Mouse (Mus musculus): ENCODE data around the gene Htr2b. TPM values are rescaled to one million over a fixed set of nuclear protein-coding genes. Genes with fewer than 3 reads are reported as not detected.

Htr2b gene
- total RNA-seq, 2 experiments from 2014 or later = 0.22 to 0.25 TPM

DNA sequence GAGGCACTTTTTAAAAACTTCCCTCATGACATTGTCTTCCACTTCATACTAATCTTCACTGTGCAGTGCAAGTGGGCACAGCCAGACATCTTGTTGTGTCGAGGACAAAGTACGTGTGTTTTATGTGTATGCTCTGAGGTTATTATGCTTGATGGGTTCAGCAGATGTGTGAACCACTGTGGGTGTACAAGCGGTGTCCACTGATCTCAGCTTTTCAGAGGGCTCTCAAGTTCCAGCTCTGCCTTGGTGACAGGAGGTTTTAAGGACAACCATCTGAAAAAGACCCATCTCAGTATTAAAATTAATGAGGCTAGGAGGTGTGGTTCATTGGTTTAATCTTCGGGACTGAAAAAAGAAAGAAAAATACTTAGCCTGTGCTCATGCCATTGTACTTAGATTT lies 7.8 kb upstream of the Htr2b start:
- no peak for DNase-seq (ENCODE audit: low spot score in 2 of 2)
- intact Hi-C loops (cut with DNase I) = no loop called here

DNA sequence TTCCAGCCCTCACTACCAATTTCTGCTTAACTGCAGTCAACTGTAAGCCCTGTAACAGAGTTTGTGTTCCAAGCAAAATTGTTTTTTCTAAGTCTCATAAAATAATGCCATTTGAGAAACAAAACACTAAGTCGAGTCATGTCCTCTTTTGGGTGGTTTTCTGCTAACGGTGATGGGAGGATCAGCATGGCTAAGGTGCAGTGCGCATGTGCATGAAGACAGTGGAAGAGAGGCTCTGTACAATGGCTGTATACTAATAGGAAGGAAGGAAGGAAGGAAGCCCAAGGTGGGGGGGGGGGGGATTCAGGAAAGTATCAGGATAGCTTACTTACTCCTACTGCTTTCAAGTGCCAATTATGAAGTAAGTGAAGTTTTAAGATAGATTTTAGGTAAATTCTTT lies 2.4 kb upstream of the Htr2b start:
- DNase-seq (ENCODE audit: low spot score in 2 of 2) = no peak
- intact Hi-C loops (cut with DNase I) = no loop called here

DNA sequence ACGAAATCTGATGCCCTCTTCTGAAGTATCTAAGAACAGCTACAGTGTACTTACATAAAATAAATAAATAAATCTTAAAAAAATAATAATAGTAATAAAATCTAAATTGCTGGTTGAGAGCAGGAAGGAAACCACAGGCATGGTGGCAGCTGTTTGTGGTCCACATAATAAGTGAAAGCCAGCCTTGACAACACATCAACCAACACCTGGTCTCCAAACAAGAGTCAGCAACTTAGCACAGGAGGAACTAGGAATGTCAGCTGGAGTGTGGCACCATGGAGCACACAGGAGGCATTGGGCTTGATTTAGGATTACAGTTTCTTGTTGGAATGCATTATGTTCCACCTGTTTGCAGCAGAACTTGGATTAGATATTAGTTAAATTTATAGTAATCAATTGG lies 6.7 kb downstream of the Htr2b start:
- DNase-seq (ENCODE audit: low spot score in 2 of 2) = no peak
- intact Hi-C loops (cut with DNase I) = no loop called here

DNA sequence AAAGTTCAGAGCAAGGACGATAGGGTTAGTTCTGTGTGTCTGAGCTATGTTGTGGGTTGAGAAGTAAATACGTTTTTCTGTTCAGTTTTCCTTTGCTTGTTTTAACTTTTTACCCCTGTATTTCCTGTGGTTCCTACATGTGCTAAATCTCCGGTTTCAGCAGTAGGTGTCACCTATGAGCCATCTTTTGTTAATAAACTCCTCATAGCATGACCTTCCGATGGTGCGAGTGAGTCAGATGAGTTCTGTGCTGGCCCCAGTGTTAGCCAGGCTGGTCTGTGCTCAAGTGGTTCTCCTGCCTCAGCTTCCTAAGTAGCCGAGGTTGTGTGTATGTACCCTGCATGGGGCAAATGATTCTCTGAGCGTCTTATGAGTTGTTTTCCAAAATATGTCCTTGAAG lies 17.4 kb downstream of the Htr2b start:
- intact Hi-C loops (cut with DNase I) = loop anchor here (5.0 kb wide), 1 partner anchor 33 kb away; no protein-coding TSS in a partner anchor

DNA sequence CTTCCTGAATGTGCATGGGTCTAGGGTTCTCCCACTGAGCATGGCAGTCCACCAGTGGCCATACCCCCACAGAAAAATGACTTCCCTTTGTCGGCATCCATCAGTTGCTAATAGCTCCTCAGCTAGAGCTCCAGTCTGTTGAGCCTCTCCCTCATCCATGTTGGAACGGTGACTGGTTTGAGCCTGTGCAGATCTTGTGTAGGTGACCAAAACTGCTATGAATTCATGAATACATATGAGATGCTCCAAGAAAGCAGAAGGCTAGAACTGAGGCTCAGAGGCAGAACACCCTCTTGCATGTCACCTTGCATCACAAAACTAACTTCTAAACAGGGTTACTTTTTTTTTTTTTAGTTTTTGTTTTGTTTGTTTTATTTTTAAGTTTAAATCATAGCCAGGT lies 35.2 kb downstream of the Htr2b start:
- DNase-seq (ENCODE audit: low spot score in 2 of 2) = no peak
- intact Hi-C loops (cut with DNase I) = no loop called here

More for the DNA sequence above, 17.4 kb downstream of the Htr2b start:
- no peak for DNase-seq (ENCODE audit: low spot score in 2 of 2)

DNA sequence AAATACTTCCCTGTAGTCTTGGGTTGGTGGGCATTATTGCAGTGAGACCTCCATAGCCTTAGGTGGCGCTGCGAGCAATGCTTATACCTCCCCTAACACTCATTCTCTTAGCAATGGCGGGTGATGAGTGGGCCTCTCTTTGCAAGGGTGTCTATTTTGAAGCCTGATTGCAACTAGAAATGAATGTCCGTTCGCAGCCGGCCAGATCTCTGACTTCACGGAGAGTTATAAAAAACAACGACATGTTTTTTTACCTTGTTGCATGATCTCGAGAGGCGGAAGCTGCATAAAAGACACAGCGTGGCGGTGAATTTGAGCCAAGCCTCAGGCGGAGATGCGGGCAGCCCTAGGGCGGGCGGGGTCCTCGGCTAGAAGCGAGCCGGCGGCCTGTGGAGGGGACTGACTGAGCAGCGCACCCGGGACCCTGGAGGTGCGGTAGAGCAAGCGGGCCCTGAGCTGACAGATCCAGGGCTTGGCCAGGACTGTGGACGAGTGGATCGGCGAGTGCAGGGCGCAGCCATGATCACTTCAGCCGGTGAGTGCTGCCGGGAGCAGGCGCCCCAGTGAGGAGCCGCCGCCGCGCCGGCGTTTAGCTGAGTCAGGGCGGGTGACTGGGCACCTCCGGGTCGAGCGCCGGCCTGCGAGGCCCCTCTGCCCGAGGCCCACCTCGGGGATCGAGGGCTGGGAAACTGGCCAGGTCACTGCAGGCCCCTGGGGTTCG lies 47.3 kb downstream of the Htr2b start, which contains the start of gene Psmd1:
Gene Psmd1 (plus strand): TSS at position 117 of the 721 bp plus-strand sequence.
- intact Hi-C loops (cut with DNase I) = no loop called here
- DNase-seq (ENCODE audit: low spot score in 2 of 2) = peak; percentile 92 to 93

DNA sequence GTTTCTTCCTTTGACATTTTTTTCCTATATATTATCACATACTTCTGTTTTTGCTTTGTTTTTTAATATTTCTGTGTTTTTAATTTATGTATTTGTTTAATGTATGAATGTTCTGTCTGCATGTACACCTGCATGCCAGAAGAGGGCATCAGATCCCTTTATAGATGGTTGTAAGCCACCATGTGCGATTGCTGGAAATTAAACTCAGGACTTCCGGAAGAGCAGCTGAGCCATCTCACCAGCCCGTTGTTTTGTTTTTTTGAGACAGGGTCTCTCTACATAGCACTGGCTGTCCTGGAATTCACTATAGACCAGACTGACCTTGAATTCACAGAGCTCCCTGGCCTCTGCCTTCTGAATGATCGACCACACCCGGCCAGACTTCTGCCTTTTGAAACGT lies 49.2 kb downstream of the Htr2b start:
- DNase-seq (ENCODE audit: low spot score in 2 of 2) = no peak
- intact Hi-C loops (cut with DNase I) = no loop called here

DNA sequence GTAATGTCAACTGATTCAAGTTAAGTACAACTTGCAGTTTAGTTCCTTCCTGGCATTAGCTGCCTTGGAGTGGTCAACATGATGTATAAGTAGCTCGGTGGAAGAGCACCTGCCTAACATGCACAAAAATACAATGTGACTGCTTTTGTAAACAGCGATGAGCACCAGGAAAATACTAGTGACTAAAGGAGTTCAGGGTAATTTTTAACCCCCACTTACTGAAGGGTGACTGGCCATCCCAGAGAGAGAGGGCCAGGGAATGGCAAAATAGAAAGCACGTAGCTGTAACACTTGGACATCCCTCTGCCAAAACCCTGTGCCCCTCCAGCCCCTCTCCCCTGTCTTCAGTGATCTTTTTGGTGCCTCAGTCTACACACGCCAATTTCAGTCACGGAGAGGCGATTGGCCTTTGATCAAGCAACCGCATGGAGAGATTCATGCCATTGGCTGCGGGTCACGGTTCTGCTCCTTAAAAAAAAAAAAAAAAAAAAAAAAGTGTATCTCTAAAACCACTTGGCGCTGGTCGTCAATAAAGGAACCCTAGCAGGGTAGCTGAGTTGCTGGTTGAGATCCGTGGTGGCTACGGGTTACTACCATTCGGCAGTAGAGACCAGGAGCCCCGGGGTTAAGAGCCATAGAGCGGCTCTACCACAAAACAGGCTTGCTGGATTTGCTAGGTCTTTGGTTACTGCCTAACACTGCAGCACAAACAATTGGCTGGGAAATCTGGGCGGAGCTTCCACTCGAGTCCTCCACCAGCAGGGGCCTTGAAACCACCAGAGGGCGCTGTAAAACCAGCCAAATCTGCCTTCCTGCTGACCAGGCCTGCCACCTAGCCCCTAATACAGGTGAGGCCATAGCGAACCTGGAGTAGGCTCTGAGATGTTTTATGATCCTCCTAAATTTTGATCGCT lies 52.7 kb downstream of the Htr2b start:
- DNase-seq (ENCODE audit: low spot score in 2 of 2) = peak; percentile 93 to 95
- intact Hi-C loops (cut with DNase I) = no loop called here

DNA sequence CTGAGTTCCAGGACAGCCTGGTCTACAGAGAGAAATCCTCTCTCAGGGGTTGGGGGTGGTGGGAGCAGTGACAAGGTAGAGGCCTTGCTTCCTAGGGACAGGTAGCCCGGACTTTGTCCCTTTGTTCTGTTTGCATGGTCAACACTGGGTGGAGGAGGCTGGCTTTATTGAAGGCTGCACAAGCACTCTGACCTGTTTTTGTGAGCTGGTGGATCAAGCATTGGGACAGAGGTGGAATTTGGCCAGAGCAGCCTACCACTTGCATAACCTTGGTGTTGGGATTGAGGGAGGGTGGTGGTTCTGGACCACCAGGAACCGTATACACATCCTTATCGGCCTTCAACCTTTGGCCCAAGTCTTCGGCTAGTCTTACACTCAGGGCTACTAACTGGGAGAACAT lies 55.5 kb downstream of the Htr2b start:
- DNase-seq (ENCODE audit: low spot score in 2 of 2) = no peak
- intact Hi-C loops (cut with DNase I) = no loop called here

DNA sequence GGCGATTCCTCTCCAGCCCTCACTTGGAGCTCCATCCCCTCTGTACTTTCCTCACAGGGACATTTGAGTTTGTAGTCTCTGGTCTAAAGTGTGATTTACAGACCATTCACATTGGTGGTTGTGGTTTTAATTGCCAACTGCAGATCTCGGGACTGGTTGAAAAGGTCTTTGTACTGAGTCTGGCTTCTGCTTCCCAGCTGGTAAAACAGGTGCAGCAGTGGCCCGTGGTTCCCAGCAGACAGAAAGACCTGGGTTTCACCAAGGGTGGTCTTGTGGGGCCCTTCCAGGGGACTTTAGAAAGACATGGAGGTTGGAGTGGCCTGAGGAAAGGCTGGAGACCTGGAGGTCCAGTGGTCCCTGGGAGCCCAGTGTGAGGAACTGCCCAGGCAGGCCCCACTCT lies 56.8 kb downstream of the Htr2b start:
- no peak for DNase-seq (ENCODE audit: low spot score in 2 of 2)
- intact Hi-C loops (cut with DNase I) = no loop called here

DNA sequence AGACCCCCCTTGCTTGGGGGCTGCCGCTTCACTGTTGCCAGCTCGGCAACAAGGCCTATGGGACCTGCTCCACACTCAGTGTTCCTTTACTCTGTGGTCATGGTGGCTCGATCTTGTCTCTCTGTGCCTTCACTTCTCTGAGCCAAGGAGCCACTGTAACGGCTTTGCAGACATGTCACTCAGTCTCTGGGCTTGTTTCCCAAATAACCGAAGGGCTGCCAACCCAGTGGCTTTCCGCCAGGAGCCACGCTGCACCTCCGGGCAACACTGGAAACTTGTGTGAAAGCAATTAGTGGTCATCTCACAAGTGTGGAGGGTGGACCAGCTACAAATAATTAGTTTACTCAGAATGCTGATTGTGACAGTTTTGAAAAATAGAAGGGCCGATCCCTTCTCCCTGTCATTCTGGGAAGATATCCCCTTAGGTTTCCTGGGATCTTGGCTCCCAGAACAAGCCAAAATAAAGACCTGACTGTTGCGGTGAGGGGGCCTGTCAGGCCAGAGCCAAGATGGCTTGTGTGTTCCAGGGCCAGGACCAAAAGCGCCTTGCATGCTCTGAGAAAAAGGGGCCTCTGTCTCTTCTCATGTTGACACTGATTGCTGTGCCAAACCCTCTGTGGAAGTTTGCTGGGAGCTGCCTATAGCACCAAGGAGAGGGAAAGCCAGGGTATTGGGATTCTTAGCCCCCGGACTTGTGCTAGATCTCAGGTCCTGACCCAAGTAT lies 58.4 kb downstream of the Htr2b start:
- DNase-seq (ENCODE audit: low spot score in 2 of 2) = peak; percentile 76 to 80
- intact Hi-C loops (cut with DNase I) = no loop called here

Other genes starting within 250 kb of the Htr2b start
- gene Itm2c, start 217.7 kb downstream of the Htr2b start, total RNA-seq (2021) = 100 to 1,000 TPM; 521 to 559 TPM
- 1 to 10 TPM; 7.8 to 9.6 TPM for gene 4933407L21Rik, start 183.5 kb downstream of the Htr2b start, total RNA-seq (2021)
- gene Gpr55, start 151.0 kb downstream of the Htr2b start, total RNA-seq (2021) = under 1 TPM; 0.11 TPM
- gene Spata3, start 95.2 kb downstream of the Htr2b start, total RNA-seq (2021) = under 1 TPM; 0.46 to 0.47 TPM
- 1 to 10 TPM; 5.2 to 7.5 TPM for gene 2810459M11Rik, start 66.1 kb downstream of the Htr2b start, total RNA-seq (2021)
- gene Psmd1, start 47.6 kb downstream of the Htr2b start, total RNA-seq (2021) = 100 to 1,000 TPM; 110 to 112 TPM
- 1 to 10 TPM; 2.0 to 4.1 TPM for gene Gm21972, start 21.7 kb upstream of the Htr2b start, total RNA-seq (2021)
- gene Armc9, start 42.8 kb upstream of the Htr2b start, total RNA-seq (2021) = 10 to 100 TPM; 37.6 to 40.2 TPM
- gene B3gnt7, start 190.9 kb upstream of the Htr2b start, total RNA-seq (2021) = 1 to 10 TPM; 1.3 to 2.1 TPM
- 100 to 1,000 TPM; 146 to 149 TPM for gene Ncl, start 247.4 kb upstream of the Htr2b start, total RNA-seq (2021)

All from left cerebral cortex, postnatal 14 days (tissue).